Mouse (Mus musculus) cortical plate, adult 2 months (tissue): ENCODE data around the gene Ect2l.
A peak's percentile ranks its signal among the peaks of the same experiment; 100 is the strongest.

Experiments
- CTCF ChIP-seq: fragments of 200-500 bp; IDR thresholded peaks from 2 replicates; pipeline ENCODE4 v1.5.1; 2011; ENCODE audit warnings: mild to moderate bottlenecking, control low read depth, low read length; ENCODE audit not compliant: insufficient read depth; ENCODE audit errors: extremely low read depth
- POLR2A ChIP-seq: fragments of 200-500 bp; IDR thresholded peaks from 2 replicates; pipeline ENCODE4 v1.6.1; 2011; ENCODE audit warnings: mild to moderate bottlenecking, low read length, control low read depth; ENCODE audit not compliant: insufficient read depth; ENCODE audit errors: extremely low read depth

DNA sequence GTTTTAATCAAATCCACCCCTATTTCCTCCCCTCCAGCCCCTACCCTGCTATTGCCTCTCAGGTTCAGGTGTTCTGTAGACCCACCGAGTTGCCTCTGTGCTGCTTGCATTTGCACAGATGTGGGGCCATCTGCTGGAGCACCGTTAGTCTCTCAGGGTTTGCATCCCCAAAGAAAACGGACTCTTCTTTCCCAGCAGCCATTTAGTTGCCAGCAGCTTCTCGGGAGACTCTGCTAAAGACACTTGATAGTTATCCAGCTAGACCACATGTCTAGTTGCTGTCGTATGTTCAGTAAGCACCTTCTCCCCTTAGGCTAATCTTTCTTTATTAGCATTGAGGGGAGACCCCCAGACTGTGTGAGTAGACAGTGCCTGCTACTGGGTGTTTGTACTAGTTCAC, 108.5 kb downstream of the Ect2l start:
- TF ChIP-seq POLR2A = no peak
- peak; percentile 25; the same call in 1 of the 2 replicates for TF ChIP-seq CTCF
